In the genomic region with DNA sequence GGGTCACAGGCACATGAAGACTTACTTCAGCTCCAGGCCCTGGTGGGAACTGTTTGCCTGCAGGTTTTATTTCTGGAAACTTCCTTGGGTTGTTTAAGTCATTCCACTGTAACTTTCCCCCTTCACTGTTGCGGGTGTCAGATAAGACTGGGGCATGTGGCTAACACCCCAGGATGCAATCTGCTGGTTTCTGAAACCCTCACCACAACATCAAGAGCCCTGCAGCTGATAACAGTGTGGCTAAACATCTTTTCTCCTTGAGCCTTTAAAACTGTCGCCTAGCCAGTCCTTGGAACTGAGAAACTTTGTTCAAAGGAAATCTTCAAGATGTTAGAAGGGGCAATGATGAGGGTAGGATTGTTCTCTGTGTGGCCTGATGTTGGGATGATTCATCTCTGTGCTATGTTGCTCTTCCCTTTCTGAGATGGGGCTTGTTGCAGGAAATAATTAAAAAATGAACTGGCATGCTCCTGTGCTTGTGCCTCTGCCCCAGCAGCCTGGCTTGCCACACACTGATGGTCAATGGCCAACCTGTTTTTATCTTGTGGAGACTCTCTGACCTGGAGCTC, we compare ENCODE assay signal across 31 mouse cellular contexts.
DNase-seq lines count a peak whose midpoint lies in the region; ATAC-seq and TF ChIP-seq lines count a peak whose summit lies in the region.
"Had no signal": no experiment of that assay in that cellular context is flagged by ENCODE, and none has a peak within 500 bp of the region (broad histone marks: within the 10 kb centered on the region; RNA-seq: fewer than 3 reads in every experiment).

No protein-coding gene starts in this region.

- TF ChIP-seq CTCF in MEL (IDR thresholded peaks at IDR 0.05 in 2 of 3, conservative IDR thresholded peaks at IDR 0.05 in 1 of 3; ENCODE audit: control insufficient read depth in 1 of 3, insufficient read depth in 1 of 3, low read depth in 2 of 3, low read length in 3 of 3, poor library complexity in 1 of 3, severe bottlenecking in 1 of 3) (no peak), Patski (IDR thresholded peaks at IDR 0.05) (no peak)
- no peak for TF ChIP-seq CTCF in left cerebral cortex, adult 2 months (IDR thresholded peaks at IDR 0.05)

- H3K4me3 ChIP-seq in MEL (ENCODE audit: control insufficient read depth in 1 of 2, insufficient read depth in 1 of 2, low read depth in 2 of 2, low read length in 2 of 2) = no peak overlapping the region
- no peak overlapping the region for H3K4me3 ChIP-seq in midbrain, embryonic 10.5 days
- H3K4me3 ChIP-seq in left cerebral cortex, adult 2 months = no peak overlapping the region
- H3K4me3 ChIP-seq in midbrain, embryonic 13.5 days (replicated peaks) = no peak overlapping the region
- H3K4me3 ChIP-seq: embryonic facial prominence, embryonic 10.5 days; embryonic facial prominence, embryonic 13.5 days; erythroblast, embryonic 14.5 days; forebrain, embryonic 13.5 days; heart, embryonic 12.5 days; heart, embryonic 15.5 days; hindbrain, embryonic 10.5 days; hindbrain, embryonic 13.5 days; intestine, embryonic 15.5 days had no signal

- WGBS in midbrain, embryonic 10.5 days = 77% methylated on average over 2 of the region's 2 CpGs
- WGBS in midbrain, embryonic 13.5 days = 85% methylated on average over 2 of the region's 2 CpGs

- in situ Hi-C loops in Patski (cut with MboI; ENCODE audit: low pct_unique_long_range_greater_than_20kb) = no loop called here

- no peak overlapping the region for H3K4me2 ChIP-seq in midbrain, embryonic 13.5 days (replicated peaks)
- H3K4me2 ChIP-seq: embryonic facial prominence, embryonic 13.5 days; forebrain, embryonic 13.5 days; heart, embryonic 12.5 days; heart, embryonic 15.5 days; hindbrain, embryonic 13.5 days; intestine, embryonic 15.5 days had no signal

- TF ChIP-seq EP300 in MEL (IDR thresholded peaks at IDR 0.05; ENCODE audit: low read depth in 1 of 2, low read length in 2 of 2) = no peak

- intact Hi-C loops in left cerebral cortex, adult 2 months (cut with DNase I) = no loop called here

- H3K4me1 ChIP-seq in MEL (ENCODE audit: control insufficient read depth in 1 of 2, insufficient read depth in 2 of 2, low read length in 2 of 2) = no peaks in the 10 kb centered on the region
- no peaks in the 10 kb centered on the region for H3K4me1 ChIP-seq in midbrain, embryonic 10.5 days
- H3K4me1 ChIP-seq in midbrain, embryonic 13.5 days (replicated peaks) = no peaks in the 10 kb centered on the region
- H3K4me1 ChIP-seq: embryonic facial prominence, embryonic 13.5 days; forebrain, embryonic 13.5 days; intestine, embryonic 15.5 days had no signal

- peak; percentile 69 for ATAC-seq in Patski
- ATAC-seq in megakaryocyte-erythroid progenitor cell, adult 5-6 weeks (replicated peaks; ENCODE audit: low FRiP score, low TSS enrichment, poor library complexity, severe bottlenecking) = peak; percentile 57; the same call in 1 of the 2 replicates
- no peak for ATAC-seq in monocyte, adult 5-6 weeks (replicated peaks; ENCODE audit: insufficient number of reproducible peaks, low FRiP score, low TSS enrichment, poor library complexity, severe bottlenecking)
- no peak for ATAC-seq in midbrain, embryonic 13.5 days
- ATAC-seq: activated CD4-positive, CD25-positive, alpha-beta regulatory T cell, adult 4 months; CD4-positive, CD25-positive, alpha-beta regulatory T cell, adult 4 months; forebrain, embryonic 13.5 days; forebrain, embryonic 16.5 days; hindbrain, embryonic 16.5 days; intestine, embryonic 15.5 days had no signal

- no peak overlapping the region for H3K27ac ChIP-seq in MEL (ENCODE audit: control insufficient read depth, low read depth, low read length)
- no peak overlapping the region for H3K27ac ChIP-seq in midbrain, embryonic 10.5 days (replicated peaks)
- H3K27ac ChIP-seq in left cerebral cortex, adult 2 months = no peak overlapping the region
- no peak overlapping the region for H3K27ac ChIP-seq in midbrain, embryonic 13.5 days
- H3K27ac ChIP-seq: embryonic facial prominence, embryonic 10.5 days; embryonic facial prominence, embryonic 13.5 days; forebrain, embryonic 13.5 days; heart, embryonic 15.5 days; hindbrain, embryonic 10.5 days; hindbrain, embryonic 13.5 days; intestine, embryonic 15.5 days had no signal

- POLR2A ChIA-PET in Patski (lab: Charles Lee) = no interaction called here

- no peaks in the 10 kb centered on the region for H3K36me3 ChIP-seq in MEL (ENCODE audit: control insufficient read depth in 1 of 2, insufficient read depth in 2 of 2, low read length in 2 of 2)
- H3K36me3 ChIP-seq in midbrain, embryonic 10.5 days = no peaks in the 10 kb centered on the region
- H3K36me3 ChIP-seq in midbrain, embryonic 13.5 days = no peaks in the 10 kb centered on the region
- H3K36me3 ChIP-seq: embryonic facial prominence, embryonic 10.5 days; embryonic facial prominence, embryonic 13.5 days; heart, embryonic 12.5 days; heart, embryonic 15.5 days; hindbrain, embryonic 10.5 days; hindbrain, embryonic 13.5 days; intestine, embryonic 15.5 days had no signal

- no peak for TF ChIP-seq POLR2A in MEL (IDR thresholded peaks at IDR 0.05; ENCODE audit: control insufficient read depth in 1 of 2, insufficient read depth in 1 of 2, low read depth in 1 of 2, low read length in 2 of 2, poor library complexity in 1 of 2)

- no peak overlapping the region for H3K9ac ChIP-seq in MEL (ENCODE audit: control insufficient read depth, low read depth, low read length, poor library complexity, severe bottlenecking)
- H3K9ac ChIP-seq in midbrain, embryonic 13.5 days (replicated peaks) = no peak overlapping the region
- H3K9ac ChIP-seq: embryonic facial prominence, embryonic 13.5 days; forebrain, embryonic 13.5 days; heart, embryonic 12.5 days; heart, embryonic 15.5 days; hindbrain, embryonic 13.5 days; intestine, embryonic 15.5 days had no signal

- TF ChIP-seq RAD21 in MEL (IDR thresholded peaks at IDR 0.05; ENCODE audit: low read depth, low read length) = no peak

- H3K27me3 ChIP-seq in MEL (ENCODE audit: control insufficient read depth in 1 of 2, insufficient read depth in 2 of 2, low read length in 2 of 2) = no peaks in the 10 kb centered on the region
- no peaks in the 10 kb centered on the region for H3K27me3 ChIP-seq in Patski
- H3K27me3 ChIP-seq in midbrain, embryonic 10.5 days (ENCODE audit: low read depth, poor library complexity, severe bottlenecking) = no peaks in the 10 kb centered on the region
- H3K27me3 ChIP-seq in midbrain, embryonic 13.5 days = no peaks in the 10 kb centered on the region
- H3K27me3 ChIP-seq: embryonic facial prominence, embryonic 13.5 days; forebrain, embryonic 13.5 days; heart, embryonic 12.5 days; heart, embryonic 15.5 days; hindbrain, embryonic 13.5 days; intestine, embryonic 15.5 days had no signal

- CTCF ChIA-PET in Patski (lab: Charles Lee) = interaction anchor here (0.8 kb wide), 1 partner anchor 9 kb away, joined by 3 read pairs; no protein-coding TSS in a partner anchor

- no peaks in the 10 kb centered on the region for H3K79me2 ChIP-seq in MEL (ENCODE audit: control insufficient read depth, insufficient read depth, low read length, poor library complexity)

- DNase-seq in 3T3-L1 (ENCODE audit: low read depth, low spot score) (peak; percentile 81), MEL (ENCODE audit: low read depth, low spot score) (peak; percentile 1), Patski (ENCODE audit: low read depth, low spot score) (no peak)
- no peak for DNase-seq in midbrain, embryonic 10.5 days (ENCODE audit: low spot score)
- no peak for DNase-seq in left cerebral cortex, adult 2 months (ENCODE audit: extremely low spot score in 1 of 2, low spot score in 2 of 2)
- DNase-seq: adrenal gland, postnatal 10 days; adrenal gland, postnatal 36 days; B cell, adult 2 months; cerebellum, adult 18-20 months; cerebellum, adult 9-10 months; cerebellum, postnatal 14 days; gastrocnemius, postnatal 25 days; heart, adult 18-20 months; heart, postnatal 10 days; heart, postnatal 36 days had no signal

- no peaks in the 10 kb centered on the region for H3K9me3 ChIP-seq in MEL (replicated peaks; ENCODE audit: insufficient read depth, low read length)
- H3K9me3 ChIP-seq in midbrain, embryonic 10.5 days (replicated peaks) = no peaks in the 10 kb centered on the region
- no peaks in the 10 kb centered on the region for H3K9me3 ChIP-seq in midbrain, embryonic 13.5 days
- H3K9me3 ChIP-seq: embryonic facial prominence, embryonic 10.5 days; embryonic facial prominence, embryonic 13.5 days; forebrain, embryonic 13.5 days; heart, embryonic 12.5 days; heart, embryonic 15.5 days; hindbrain, embryonic 10.5 days; hindbrain, embryonic 13.5 days; intestine, embryonic 15.5 days had no signal

TF ChIP-seq in MEL, 35 proteins besides CTCF, POLR2A, EP300 and RAD21:
- no peak for TF ChIP-seq CHD2 (IDR thresholded peaks at IDR 0.05; ENCODE audit: low read length)
- no peak for TF ChIP-seq E2F4 (IDR thresholded peaks at IDR 0.05; ENCODE audit: borderline replicate concordance, low read depth, low read length)
- TF ChIP-seq JUND (IDR thresholded peaks at IDR 0.05; ENCODE audit: low read depth, low read length) = no peak
- TF ChIP-seq TAL1 (IDR thresholded peaks at IDR 0.05; ENCODE audit: low read length) = no peak
- TF ChIP-seq BHLHE40 (IDR thresholded peaks at IDR 0.05; ENCODE audit: borderline replicate concordance, low read depth, low read length) = no peak
- TF ChIP-seq NELFE (IDR thresholded peaks at IDR 0.05; ENCODE audit: low read depth, low read length) = no peak
- TF ChIP-seq USF2 (IDR thresholded peaks at IDR 0.05; ENCODE audit: borderline replicate concordance in 1 of 2, insufficient read depth in 1 of 2, low read depth in 1 of 2, low read length in 2 of 2) = no peak
- TF ChIP-seq CHD1 (IDR thresholded peaks at IDR 0.05; ENCODE audit: low read depth, low read length) = no peak
- no peak for TF ChIP-seq MXI1 (IDR thresholded peaks at IDR 0.05; ENCODE audit: low read depth, low read length)

Comparison
In these comparisons a context has a peak if more than half of its experiments do, and no peak if none do; other contexts are left out.
1. DNase-seq: peak in 3T3-L1 (single experiment) and MEL (single experiment); none in Patski (single experiment), midbrain, embryonic 10.5 days (single experiment) and left cerebral cortex, adult 2 months (0 of 2).
2. ATAC-seq: peak in Patski (single experiment) and megakaryocyte-erythroid progenitor cell, adult 5-6 weeks (single experiment); none in monocyte, adult 5-6 weeks (single experiment) and midbrain, embryonic 13.5 days (single experiment).